Mouse (Mus musculus) ES-Bruce4 (cell line): Measurements from ENCODE around the gene Wdr91.

Source experiments
- EP300 ChIP-seq: IDR thresholded peaks from 2 replicates; pipeline ENCODE4 v1.6.1; 2011; ENCODE audit warnings: low read depth, low read length; ENCODE audit not compliant: insufficient read depth
- POLR2A ChIP-seq: IDR thresholded peaks from one replicate; pipeline ENCODE4 v1.8.1; 2011; ENCODE audit warnings: low read length; ENCODE audit not compliant: insufficient read depth

- no peak for TF ChIP-seq EP300
- TF ChIP-seq POLR2A, result no peak
Measured at GRCm38 (mm10) chr6:34942446-34942845, 31.8 kb upstream of the Wdr91 start.
